ENCODE assay signal across 8 mouse cellular contexts in the genomic region with DNA sequence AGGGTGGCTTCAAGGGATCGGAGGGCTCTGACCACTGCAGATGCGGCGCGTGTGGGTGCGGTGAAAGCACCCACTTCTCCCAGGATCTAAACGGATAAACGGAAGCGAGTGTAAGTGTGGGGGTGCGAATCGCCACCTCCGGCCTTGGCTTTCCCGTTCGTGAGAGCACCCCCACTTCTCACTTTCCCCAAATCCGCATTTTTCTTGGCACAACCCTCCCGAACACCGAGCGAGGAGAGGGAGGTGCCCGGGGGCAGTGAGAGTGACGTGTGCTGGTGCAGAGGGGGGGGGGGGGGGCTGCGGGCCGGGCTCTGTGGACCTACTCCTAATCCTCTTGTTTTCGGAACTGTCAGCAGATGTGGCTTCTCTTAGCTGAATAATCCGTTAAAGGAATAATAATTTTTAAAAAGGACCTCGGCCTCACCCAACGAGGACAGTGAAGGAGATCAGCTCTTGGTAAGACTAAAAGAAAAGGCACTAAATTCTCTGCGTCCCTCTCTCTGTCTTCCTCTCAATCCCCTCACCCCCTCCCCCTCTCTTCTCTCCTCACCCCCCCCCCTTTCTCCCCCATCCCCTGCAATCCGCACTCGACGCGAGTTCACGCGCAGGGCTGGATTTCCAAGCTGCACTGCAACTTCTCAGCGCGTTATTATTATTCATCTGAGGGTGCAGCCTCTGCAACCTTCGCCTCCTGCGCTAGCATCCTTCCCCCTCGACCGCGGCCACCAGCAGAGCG.
DNase-seq lines count a peak whose midpoint lies in the region; ATAC-seq and TF ChIP-seq lines count a peak whose summit lies in the region.

No protein-coding gene starts in this region.

- peak; percentile 65 for ATAC-seq in hindbrain, embryonic 16.5 days
- no peak for ATAC-seq in liver, embryonic 15.5 days (ENCODE audit: insufficient read depth)

- TF ChIP-seq CTCF in testis, adult 2 months (IDR thresholded peaks at IDR 0.05; ENCODE audit: control insufficient read depth, insufficient read depth, insufficient replicate concordance, low read depth, low read length) = no peak
- TF ChIP-seq CTCF in small intestine, adult 2 months (IDR thresholded peaks at IDR 0.05; ENCODE audit: extremely low read depth, insufficient read length, insufficient replicate concordance, low read depth, low read length) = no peak

- peak overlapping the region; percentile 76 for H3K4me3 ChIP-seq in testis, adult 2 months (ENCODE audit: control insufficient read depth, low read depth, low read length)
- peak overlapping the region; percentile 73 for H3K4me3 ChIP-seq in hindbrain, embryonic 16.5 days (ENCODE audit: low read length)
- H3K4me3 ChIP-seq in liver, embryonic 15.5 days (replicated peaks) = peak overlapping the region; percentile 47
- H3K4me3 ChIP-seq in small intestine, adult 2 months (ENCODE audit: low read depth, low read length) = peak overlapping the region; percentile 68

- DNase-seq in testis, postnatal 14 days (ENCODE audit: low spot score) = no peak
- peak; percentile 31 for DNase-seq in embryo, embryonic 9.5 days (ENCODE audit: extremely low spot score)
- DNase-seq in gastrocnemius, postnatal 14 days = no peak
- DNase-seq in thymus, postnatal 14 days = no peak

- under 1% methylated on average over 40 of the region's 40 CpGs for WGBS in hindbrain, embryonic 16.5 days
- WGBS in liver, embryonic 15.5 days (ENCODE audit: insufficient replicate concordance) = 2% methylated on average over 40 of the region's 40 CpGs
- WGBS in small intestine, adult 2 months = 2% methylated on average over 40 of the region's 40 CpGs

- H3K36me3 ChIP-seq in testis, adult 2 months (ENCODE audit: control insufficient read depth, insufficient read depth, low read length) = no peaks in the 10 kb centered on the region
- H3K36me3 ChIP-seq in hindbrain, embryonic 16.5 days (ENCODE audit: control insufficient read depth, insufficient read depth, low read length) = no peaks in the 10 kb centered on the region
- no peaks in the 10 kb centered on the region for H3K36me3 ChIP-seq in liver, embryonic 15.5 days (replicated peaks)
- no peaks in the 10 kb centered on the region for H3K36me3 ChIP-seq in small intestine, adult 2 months (ENCODE audit: control insufficient read depth, insufficient read depth, low read length)

- no peak for TF ChIP-seq POLR2A in testis, adult 2 months (IDR thresholded peaks at IDR 0.05; ENCODE audit: control insufficient read depth, low read depth, low read length)
- no peak for TF ChIP-seq POLR2A in small intestine, adult 2 months (IDR thresholded peaks at IDR 0.05; ENCODE audit: low read depth, low read length)

- intact Hi-C loops in gastrocnemius, postnatal 14 days (cut with DNase I; ENCODE audit: low total_unique reads) = no loop called here

- peak overlapping the region; percentile 88 for H3K9ac ChIP-seq in hindbrain, embryonic 16.5 days (ENCODE audit: low read depth, low read length)
- H3K9ac ChIP-seq in liver, embryonic 15.5 days = no peak overlapping the region

- peak overlapping the region; percentile 74 for H3K4me2 ChIP-seq in hindbrain, embryonic 16.5 days (ENCODE audit: low read length)
- peak overlapping the region; percentile 64 for H3K4me2 ChIP-seq in liver, embryonic 15.5 days

- H3K9me3 ChIP-seq in hindbrain, embryonic 16.5 days (ENCODE audit: control insufficient read depth, low read length) = no peaks in the 10 kb centered on the region
- no peaks in the 10 kb centered on the region for H3K9me3 ChIP-seq in liver, embryonic 15.5 days (replicated peaks)

- H3K27ac ChIP-seq in testis, adult 2 months (ENCODE audit: control insufficient read depth, insufficient read depth, low read depth, low read length) = no peak overlapping the region
- peak overlapping the region; percentile 100 for H3K27ac ChIP-seq in hindbrain, embryonic 16.5 days (ENCODE audit: low read depth, low read length)
- no peak overlapping the region for H3K27ac ChIP-seq in liver, embryonic 15.5 days (replicated peaks)
- H3K27ac ChIP-seq in small intestine, adult 2 months (ENCODE audit: insufficient read depth, low read depth, low read length) = no peak overlapping the region

- peaks cover 2% of the 10 kb centered on the region for H3K27me3 ChIP-seq in testis, adult 2 months (ENCODE audit: control insufficient read depth, insufficient read depth, low read length)
- no peaks in the 10 kb centered on the region for H3K27me3 ChIP-seq in hindbrain, embryonic 16.5 days (replicated peaks; ENCODE audit: control insufficient read depth, insufficient read depth, low read length)
- peaks cover 98% of the 10 kb centered on the region for H3K27me3 ChIP-seq in liver, embryonic 15.5 days
- peaks cover 62% of the 10 kb centered on the region for H3K27me3 ChIP-seq in small intestine, adult 2 months (ENCODE audit: control insufficient read depth, insufficient read depth, low read length)

- peaks cover 12% of the 10 kb centered on the region for H3K4me1 ChIP-seq in testis, adult 2 months (ENCODE audit: control insufficient read depth, insufficient read depth, low read length)
- H3K4me1 ChIP-seq in hindbrain, embryonic 16.5 days (ENCODE audit: control insufficient read depth, insufficient read depth, low read depth, low read length) = peaks cover 21% of the 10 kb centered on the region
- H3K4me1 ChIP-seq in liver, embryonic 15.5 days (replicated peaks) = peaks cover 10% of the 10 kb centered on the region
- H3K4me1 ChIP-seq in small intestine, adult 2 months (ENCODE audit: control insufficient read depth, insufficient read depth, insufficient read length, low read length) = no peaks in the 10 kb centered on the region
